Mouse (Mus musculus) neutrophil, adult 59 days (primary cell): ENCODE data around the gene Rgs18. TPM values are rescaled to one million over a fixed set of nuclear protein-coding genes. Genes with fewer than 3 reads are reported as not detected.

Experiments
- total RNA-seq, 2 experiments: library from RNA; stranded (reverse); gene quantifications; 1 replicate in 1 of 2; 2 replicates in 1 of 2; pipeline ENCODE4 v1.2.4; 2023

Gene Rgs18
- total RNA-seq = 10 to 100 TPM; 56.1 to 58.6 TPM

DNA sequence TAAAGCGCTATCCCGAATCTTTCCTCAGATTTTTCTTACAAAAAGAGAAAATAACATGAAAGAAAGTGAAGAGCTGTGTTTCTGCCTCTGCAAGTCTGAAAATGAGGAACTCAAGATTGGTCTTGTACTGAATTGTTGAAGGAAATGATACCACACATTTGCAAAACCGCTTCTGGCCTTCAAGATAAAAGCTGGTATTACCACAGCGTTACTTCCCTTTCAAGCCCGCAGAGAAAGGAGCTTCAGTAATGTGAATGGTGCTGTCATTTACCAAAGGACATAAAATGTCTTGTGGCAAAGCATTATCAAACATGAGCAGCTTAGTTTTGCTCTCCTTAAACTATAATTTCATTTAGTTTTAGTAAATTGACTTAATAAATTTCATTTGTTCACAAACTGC, at the start of gene Rgs18:
TSS of gene Rgs18 (minus strand) at position 105 of the 400 bp plus-strand sequence.

Other genes starting within 250 kb of the Rgs18 start
- gene Rgs21, start 207.8 kb downstream of the Rgs18 start, total RNA-seq = not detected